ENCODE assay signal across 12 mouse cellular contexts in the genomic region with DNA sequence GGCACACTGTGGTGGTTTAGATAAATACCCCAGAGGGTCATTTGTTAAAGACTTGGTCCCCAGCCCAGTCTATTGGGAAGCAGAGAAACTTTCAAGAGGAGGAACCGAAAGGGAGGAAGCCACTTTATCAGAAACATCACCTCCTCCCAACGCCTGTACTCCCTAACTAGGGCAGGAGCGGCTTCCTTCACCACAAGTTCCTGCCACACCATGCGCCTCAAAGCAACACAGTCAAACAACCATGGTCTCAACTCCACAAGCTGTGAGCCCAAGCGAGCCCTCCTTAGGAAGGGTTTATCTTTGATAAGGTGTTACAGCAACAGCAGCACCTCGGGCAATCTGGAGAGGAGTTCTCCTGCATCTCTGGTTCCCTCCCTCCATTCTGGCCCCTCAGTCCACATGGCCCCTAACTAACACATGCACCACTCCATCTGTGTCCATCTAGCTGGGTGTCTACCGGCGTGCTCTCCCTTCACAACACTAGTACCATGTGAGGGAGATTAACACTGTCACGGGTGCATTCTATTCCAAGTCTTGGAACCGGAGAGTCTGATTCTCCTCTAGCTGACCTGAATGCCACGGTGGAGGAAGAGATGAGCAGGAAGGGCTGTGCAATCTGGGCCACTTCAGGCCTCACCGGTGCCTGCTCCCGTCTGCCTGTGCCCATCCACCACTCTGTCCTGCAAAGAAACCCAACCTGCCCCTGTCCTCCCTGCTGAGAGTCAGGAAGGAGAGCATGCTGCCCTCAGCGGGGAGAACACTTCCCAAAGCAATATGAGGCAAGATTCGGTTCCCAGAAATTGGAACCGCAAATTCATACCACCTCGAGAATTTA.
DNase-seq lines count a peak whose midpoint lies in the region; ATAC-seq and TF ChIP-seq lines count a peak whose summit lies in the region.
"Had no signal": no experiment of that assay in that cellular context is flagged by ENCODE, and none has a peak within 500 bp of the region (broad histone marks: within the 10 kb centered on the region; RNA-seq: fewer than 3 reads in every experiment).

No protein-coding gene starts in this region.

- peaks cover 5% of the 10 kb centered on the region; the same call in 1 of the 2 replicates for H3K36me3 ChIP-seq in kidney, embryonic 16.5 days (ENCODE audit: insufficient read depth, low read length)
- H3K36me3 ChIP-seq in kidney, embryonic 15.5 days: 0 out of 2 replicates have a peak, but pooled peaks cover 6% of the 10 kb centered on the region
- peaks cover 5% of the 10 kb centered on the region; the same call in 1 of the 2 replicates for H3K36me3 ChIP-seq in liver, embryonic 12.5 days
- no peaks in the 10 kb centered on the region for H3K36me3 ChIP-seq in lung, postnatal 0 days (ENCODE audit: insufficient read depth, low read length)

- no peak overlapping the region for H3K4me2 ChIP-seq in kidney, embryonic 16.5 days (replicated peaks; ENCODE audit: low read depth, low read length)
- H3K4me2 ChIP-seq in kidney, embryonic 15.5 days: no peak overlapping the region
- H3K4me2 ChIP-seq in liver, embryonic 12.5 days: peak overlapping the region; percentile 46
- no peak overlapping the region for H3K4me2 ChIP-seq in lung, postnatal 0 days (replicated peaks; ENCODE audit: low read depth, low read length)

- no peak overlapping the region for H3K27ac ChIP-seq in kidney, embryonic 16.5 days (ENCODE audit: low read length)
- H3K27ac ChIP-seq in kidney, embryonic 15.5 days: no peak overlapping the region
- H3K27ac ChIP-seq in cerebellum, adult 2 months (ENCODE audit: insufficient read depth, low read length): peak overlapping the region; percentile 89
- no peak overlapping the region for H3K27ac ChIP-seq in liver, embryonic 12.5 days
- no peak overlapping the region for H3K27ac ChIP-seq in lung, postnatal 0 days (ENCODE audit: low read length)
- H3K27ac ChIP-seq: forebrain, embryonic 10.5 days; left cerebral cortex, adult 2 months had no signal

- no peak for TF ChIP-seq CTCF in cerebellum, adult 2 months (IDR thresholded peaks at IDR 0.05; ENCODE audit: borderline replicate concordance, insufficient read depth, low read depth, low read length)
- TF ChIP-seq CTCF in lung, postnatal 0 days (IDR thresholded peaks at IDR 0.05): no peak

- peaks cover 5% of the 10 kb centered on the region; the same call in 1 of the 2 replicates for H3K9me3 ChIP-seq in kidney, embryonic 16.5 days (ENCODE audit: low read length)
- H3K9me3 ChIP-seq in kidney, embryonic 15.5 days (replicated peaks): peaks cover 7% of the 10 kb centered on the region; the same call in 1 of the 2 replicates
- H3K9me3 ChIP-seq in liver, embryonic 12.5 days (replicated peaks): peaks cover 1% of the 10 kb centered on the region; the same call in 1 of the 2 replicates
- H3K9me3 ChIP-seq in lung, postnatal 0 days (ENCODE audit: low read length): peaks cover 3% of the 10 kb centered on the region; the same call in 1 of the 2 replicates

- TF ChIP-seq POLR2A in cerebellum, adult 2 months (IDR thresholded peaks at IDR 0.05; ENCODE audit: borderline replicate concordance, insufficient read depth, low read length): 0 out of 2 replicates have a peak, but pooled peaks have one; percentile 41

- 83% methylated on average over 17 of the region's 17 CpGs for WGBS in kidney, embryonic 16.5 days
- 82% methylated on average over 17 of the region's 17 CpGs for WGBS in kidney, embryonic 15.5 days
- WGBS in cerebellum, adult 2 months: 17% methylated on average over 17 of the region's 17 CpGs
- WGBS in liver, embryonic 12.5 days (ENCODE audit: insufficient replicate concordance): 38% methylated on average over 17 of the region's 17 CpGs
- 70% methylated on average over 17 of the region's 17 CpGs for WGBS in lung, postnatal 0 days

- H3K4me1 ChIP-seq in kidney, embryonic 16.5 days (ENCODE audit: insufficient read depth, low read length): no peaks in the 10 kb centered on the region
- no peaks in the 10 kb centered on the region for H3K4me1 ChIP-seq in kidney, embryonic 15.5 days
- peaks cover 49% of the 10 kb centered on the region for H3K4me1 ChIP-seq in cerebellum, adult 2 months (ENCODE audit: control insufficient read depth, insufficient read depth, low read length)
- H3K4me1 ChIP-seq in liver, embryonic 12.5 days: peaks cover 56% of the 10 kb centered on the region
- no peaks in the 10 kb centered on the region for H3K4me1 ChIP-seq in lung, postnatal 0 days (ENCODE audit: insufficient read depth, low read depth, low read length)

- ATAC-seq in kidney, embryonic 16.5 days (ENCODE audit: low FRiP score, low TSS enrichment): 0 out of 2 replicates have a peak, but pooled peaks have one; percentile 9
- no peak for ATAC-seq in kidney, embryonic 15.5 days (replicated peaks; ENCODE audit: low FRiP score)
- 0 out of 2 replicates have a peak, but pooled peaks have one; percentile 16 for ATAC-seq in liver, embryonic 12.5 days
- ATAC-seq in lung, postnatal 0 days: no peak
- ATAC-seq: intestine, embryonic 16.5 days had no signal

- no peak overlapping the region for H3K4me3 ChIP-seq in kidney, embryonic 16.5 days (ENCODE audit: low read length)
- H3K4me3 ChIP-seq in kidney, embryonic 15.5 days (replicated peaks): no peak overlapping the region
- no peak overlapping the region for H3K4me3 ChIP-seq in cerebellum, adult 2 months (replicated peaks; ENCODE audit: insufficient read depth, low read depth, low read length)
- H3K4me3 ChIP-seq in liver, embryonic 12.5 days: no peak overlapping the region
- no peak overlapping the region for H3K4me3 ChIP-seq in lung, postnatal 0 days (ENCODE audit: low read depth, low read length)
- H3K4me3 ChIP-seq: forebrain, embryonic 10.5 days; left cerebral cortex, adult 2 months had no signal

- H3K9ac ChIP-seq in kidney, embryonic 16.5 days (replicated peaks; ENCODE audit: low read length): no peak overlapping the region
- H3K9ac ChIP-seq in kidney, embryonic 15.5 days: no peak overlapping the region
- no peak overlapping the region for H3K9ac ChIP-seq in liver, embryonic 12.5 days
- H3K9ac ChIP-seq in lung, postnatal 0 days (replicated peaks; ENCODE audit: low read depth): no peak overlapping the region

- no peaks in the 10 kb centered on the region for H3K27me3 ChIP-seq in kidney, embryonic 16.5 days (ENCODE audit: insufficient read depth, low read length)
- no peaks in the 10 kb centered on the region for H3K27me3 ChIP-seq in kidney, embryonic 15.5 days
- no peaks in the 10 kb centered on the region for H3K27me3 ChIP-seq in cerebellum, adult 2 months (ENCODE audit: control insufficient read depth, insufficient read depth, low read length)
- no peaks in the 10 kb centered on the region for H3K27me3 ChIP-seq in liver, embryonic 12.5 days (replicated peaks)
- no peaks in the 10 kb centered on the region for H3K27me3 ChIP-seq in lung, postnatal 0 days (replicated peaks; ENCODE audit: insufficient read depth, low read length)

- peak; percentile 85 to 95 for DNase-seq in cerebellum, adult 2 months
- DNase-seq in thymus, postnatal 14 days: peak; percentile 80
- no peak for DNase-seq in lung, postnatal 0 days (ENCODE audit: low spot score)
- DNase-seq in ovary, postnatal 14 days (ENCODE audit: low spot score): no peak
- no peak for DNase-seq in embryo, embryonic 10.5 days (ENCODE audit: low spot score)
- DNase-seq: right cerebral cortex, postnatal 14 days had no signal

- no peak for TF ChIP-seq EP300 in lung, postnatal 0 days (IDR thresholded peaks at IDR 0.05)

Comparison
In these comparisons a context has a peak if more than half of its experiments do, and no peak if none do; other contexts are left out.
1. ATAC-seq: peak in kidney, embryonic 16.5 days (single experiment) and liver, embryonic 12.5 days (single experiment); none in kidney, embryonic 15.5 days (single experiment) and lung, postnatal 0 days (single experiment).
2. DNase-seq: peak in cerebellum, adult 2 months (2 of 2) and thymus, postnatal 14 days (single experiment); none in lung, postnatal 0 days (single experiment), ovary, postnatal 14 days (single experiment) and embryo, embryonic 10.5 days (single experiment).